Mouse (Mus musculus): ENCODE results near the gene Arhgef5. TPM values are rescaled to one million over a fixed set of nuclear protein-coding genes. Genes with fewer than 3 reads are reported as not detected.
"Not testable (repeated sequence)": the region's sequence is repeated elsewhere in the genome, so short reads cannot be mapped to it uniquely, and the experiment has no call there.

The Arhgef5 gene
- 0.44 TPM in 1 of 2 replicates, not detected in the other for polyA plus RNA-seq (2012; ENCODE audit: insufficient read depth, low replicate concordance)

GRCm38 (mm10) chr6:43265363-43266041 is at the start of gene Arhgef5:
Gene Arhgef5, plus strand, starts transcription at chr6:43265582.
- peak within 1 kb of the TSS; percentile 88 for H3K4me3 ChIP-seq (replicated peaks)
- TF ChIP-seq FLI1 (IDR thresholded peaks at IDR 0.05; ENCODE audit: low read length) = no peak
- no peak for TF ChIP-seq GATA1 (IDR thresholded peaks at IDR 0.05; ENCODE audit: borderline replicate concordance, low read length)
- H3K4me1 ChIP-seq = peaks cover 33% of the 10 kb centered on the region
- no peaks in the 10 kb centered on the region for H3K36me3 ChIP-seq (replicated peaks; ENCODE audit: low read length)
- peaks cover 30% of the 10 kb centered on the region for H3K27me3 ChIP-seq (replicated peaks)
- no peaks in the 10 kb centered on the region for H3K9me3 ChIP-seq

DNA sequence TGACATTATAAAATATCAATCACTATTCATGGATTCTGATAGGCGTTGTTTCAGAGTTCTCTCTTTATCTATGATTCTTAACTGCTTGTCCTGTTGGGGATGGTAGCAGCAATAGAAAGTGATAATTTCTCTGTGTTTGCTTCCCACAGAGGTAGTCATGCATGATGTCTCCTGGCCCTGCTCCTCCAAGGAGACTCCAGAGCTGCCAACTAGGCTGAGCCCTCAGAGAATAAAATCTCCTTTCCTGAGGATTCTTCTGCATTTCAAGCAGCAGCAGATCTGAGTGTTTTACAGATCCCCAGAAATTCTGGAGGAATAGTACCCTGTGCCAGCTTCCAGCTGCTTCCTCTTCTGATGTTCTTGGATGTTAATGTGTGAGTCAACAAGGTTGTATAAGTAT is 34.1 kb upstream of the Arhgef5 start, which contains the start of gene Olfr47:
TSS of gene Olfr47 (plus strand) at position 275 of the 400 bp plus-strand sequence.
- not testable (repeated sequence) for H3K27me3 ChIP-seq (replicated peaks); H3K4me1 ChIP-seq; H3K36me3 ChIP-seq (replicated peaks; ENCODE audit: low read length)

GRCm38 (mm10) chr6:43242061-43242460 is 23.3 kb upstream of the Arhgef5 start:
- TF ChIP-seq FLI1 (IDR thresholded peaks at IDR 0.05; ENCODE audit: low read length) (no peak), GATA1 (IDR thresholded peaks at IDR 0.05; ENCODE audit: borderline replicate concordance, low read length) (no peak)
- H3K9me3 ChIP-seq = no peaks in the 10 kb centered on the region
- no peaks in the 10 kb centered on the region for H3K36me3 ChIP-seq (replicated peaks; ENCODE audit: low read length)
- peaks cover 4% of the 10 kb centered on the region for H3K27me3 ChIP-seq (replicated peaks)
- no peaks in the 10 kb centered on the region for H3K4me1 ChIP-seq
- no peak overlapping the region for H3K4me3 ChIP-seq (replicated peaks)

More for the DNA sequence above, 34.1 kb upstream of the Arhgef5 start, which contains the start of gene Olfr47:
- H3K9me3 ChIP-seq; H3K4me3 ChIP-seq (replicated peaks): not testable (repeated sequence)

DNA sequence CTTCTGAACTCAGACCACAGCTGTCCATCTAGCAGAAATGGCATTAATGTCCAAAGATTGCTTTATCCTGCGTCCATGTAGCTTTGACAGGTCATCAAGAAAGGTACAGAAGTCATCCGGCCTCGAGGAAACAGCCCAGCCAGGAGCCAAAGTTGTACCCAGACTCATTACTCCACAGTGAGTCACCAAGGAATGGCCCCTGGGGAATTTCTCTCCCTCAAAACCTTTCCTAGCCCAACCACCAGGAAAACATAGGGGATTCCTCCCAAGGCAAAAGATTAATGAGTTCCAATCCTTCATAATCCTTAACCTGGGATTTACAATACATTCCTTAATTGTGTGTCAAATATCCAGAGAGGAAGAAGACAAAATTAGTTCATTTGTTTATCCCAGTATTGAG is 18.0 kb upstream of the Arhgef5 start:
- Histone ChIP-seq H3K9me3 (no peaks in the 10 kb centered on the region), H3K27me3 (replicated peaks) (peaks cover 11% of the 10 kb centered on the region), H3K36me3 (replicated peaks; ENCODE audit: low read length) (no peaks in the 10 kb centered on the region), H3K4me3 (replicated peaks) (no peak overlapping the region), H3K4me1 (0 out of 2 replicates have a peak, but pooled peaks cover 3% of the 10 kb centered on the region)
- TF ChIP-seq FLI1 (IDR thresholded peaks at IDR 0.05; ENCODE audit: low read length) = no peak
- no peak for TF ChIP-seq GATA1 (IDR thresholded peaks at IDR 0.05; ENCODE audit: borderline replicate concordance, low read length)

- Histone ChIP-seq H3K36me3 (replicated peaks; ENCODE audit: low read length) (no peaks in the 10 kb centered on the region), H3K27me3 (replicated peaks) (peaks cover 13% of the 10 kb centered on the region), H3K9me3 (no peaks in the 10 kb centered on the region), H3K4me3 (replicated peaks) (no peak overlapping the region), H3K4me1 (0 out of 2 replicates have a peak, but pooled peaks cover 3% of the 10 kb centered on the region)
- TF ChIP-seq GATA1 (IDR thresholded peaks at IDR 0.05; ENCODE audit: borderline replicate concordance, low read length) (no peak), FLI1 (IDR thresholded peaks at IDR 0.05; ENCODE audit: low read length) (no peak)
These were observed 12.4 kb upstream of the Arhgef5 start for GRCm38 (mm10) chr6:43252994-43253393.

- peaks cover 10% of the 10 kb centered on the region for H3K27me3 ChIP-seq (replicated peaks)
- no peaks in the 10 kb centered on the region for H3K36me3 ChIP-seq (replicated peaks; ENCODE audit: low read length)
- TF ChIP-seq FLI1 (IDR thresholded peaks at IDR 0.05; ENCODE audit: low read length) (no peak), GATA1 (IDR thresholded peaks at IDR 0.05; ENCODE audit: borderline replicate concordance, low read length) (no peak)
- H3K4me3 ChIP-seq (replicated peaks) = no peak overlapping the region
- H3K9me3 ChIP-seq = no peaks in the 10 kb centered on the region
- peaks cover 8% of the 10 kb centered on the region; the same call in 1 of the 2 replicates for H3K4me1 ChIP-seq
These were observed 11.0 kb upstream of the Arhgef5 start for GRCm38 (mm10) chr6:43254193-43254926.

GRCm38 (mm10) chr6:43260756-43261155 is 4.6 kb upstream of the Arhgef5 start:
- Histone ChIP-seq H3K4me1 (peaks cover 29% of the 10 kb centered on the region), H3K36me3 (replicated peaks; ENCODE audit: low read length) (no peaks in the 10 kb centered on the region), H3K9me3 (no peaks in the 10 kb centered on the region), H3K27me3 (replicated peaks) (peaks cover 18% of the 10 kb centered on the region), H3K4me3 (replicated peaks) (peak overlapping the region; percentile 69)
- TF ChIP-seq FLI1 (IDR thresholded peaks at IDR 0.05; ENCODE audit: low read length) (no peak), GATA1 (IDR thresholded peaks at IDR 0.05; ENCODE audit: borderline replicate concordance, low read length) (no peak)

DNA sequence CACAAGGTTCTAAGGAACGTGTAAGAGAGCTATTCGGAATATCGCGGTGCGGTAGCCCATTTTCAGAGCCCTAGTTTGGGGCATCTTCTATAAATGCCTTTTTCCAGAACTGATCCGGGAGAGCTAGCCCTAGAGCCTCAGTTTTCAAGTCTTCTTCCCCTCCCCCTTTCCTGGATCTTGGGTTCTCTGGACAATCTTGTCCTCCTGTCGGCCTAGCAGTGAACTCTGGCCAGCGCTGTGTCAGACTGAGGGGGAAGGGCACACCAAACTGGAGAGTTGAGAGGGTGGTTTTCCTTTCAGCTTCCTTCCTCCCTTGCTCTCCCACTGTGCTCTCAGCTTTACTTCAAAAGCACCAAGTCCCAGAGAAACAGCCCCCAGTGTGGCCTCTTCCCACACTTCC is 974 bp downstream of the Arhgef5 start:
- H3K27me3 ChIP-seq (replicated peaks) = peaks cover 30% of the 10 kb centered on the region
- H3K4me3 ChIP-seq (replicated peaks) = peak overlapping the region; percentile 88
- no peaks in the 10 kb centered on the region for H3K9me3 ChIP-seq
- H3K36me3 ChIP-seq (replicated peaks; ENCODE audit: low read length) = no peaks in the 10 kb centered on the region
- TF ChIP-seq GATA1 (IDR thresholded peaks at IDR 0.05; ENCODE audit: borderline replicate concordance, low read length) (no peak), FLI1 (IDR thresholded peaks at IDR 0.05; ENCODE audit: low read length) (no peak)
- peaks cover 27% of the 10 kb centered on the region for H3K4me1 ChIP-seq

DNA sequence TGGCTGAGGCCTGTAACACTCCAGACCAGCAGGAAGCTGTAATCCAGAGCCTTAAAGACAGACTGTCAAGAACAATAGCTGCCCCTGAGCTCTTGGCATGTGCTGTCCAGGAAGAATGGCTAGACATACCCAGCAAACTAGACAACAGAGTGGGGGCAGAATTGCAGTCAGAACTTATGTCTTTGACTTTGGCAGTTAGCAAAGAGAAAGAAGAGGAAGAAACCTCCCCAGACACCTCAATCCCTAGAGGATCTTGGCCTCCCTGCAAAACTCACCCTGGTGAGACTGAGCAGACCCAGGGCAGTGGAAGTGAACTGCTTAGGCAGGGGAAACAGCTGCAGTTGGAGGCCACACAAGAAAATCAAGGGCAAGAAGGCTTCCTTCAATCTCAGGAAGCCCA is 7.2 kb downstream of the Arhgef5 start:
- H3K9me3 ChIP-seq = no peaks in the 10 kb centered on the region
- peaks cover 5% of the 10 kb centered on the region; the same call in 1 of the 2 replicates for H3K4me1 ChIP-seq
- TF ChIP-seq GATA1 (IDR thresholded peaks at IDR 0.05; ENCODE audit: borderline replicate concordance, low read length) (no peak), FLI1 (IDR thresholded peaks at IDR 0.05; ENCODE audit: low read length) (no peak)
- peaks cover 21% of the 10 kb centered on the region for H3K27me3 ChIP-seq (replicated peaks)
- H3K36me3 ChIP-seq (replicated peaks; ENCODE audit: low read length) = no peaks in the 10 kb centered on the region
- no peak overlapping the region for H3K4me3 ChIP-seq (replicated peaks)

DNA sequence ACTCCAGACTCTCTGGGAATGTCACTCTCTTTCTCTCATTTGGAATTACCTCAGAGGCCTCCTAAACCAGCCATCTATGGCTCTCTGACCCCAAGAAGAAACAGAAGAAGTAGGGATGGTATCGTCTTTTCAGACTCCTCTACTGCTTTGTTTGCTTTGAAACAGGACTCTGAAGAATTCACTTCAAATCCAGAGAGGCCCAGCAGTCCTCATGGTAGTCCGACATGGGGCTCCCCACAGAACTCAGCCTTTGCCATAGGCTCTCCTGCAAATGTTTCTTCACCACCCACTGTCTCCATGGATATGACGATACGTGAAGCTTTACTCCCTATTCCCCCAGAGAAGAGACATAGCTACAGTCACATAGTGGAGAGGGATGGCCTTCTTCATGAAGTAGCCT is 8.7 kb downstream of the Arhgef5 start:
- no peak for TF ChIP-seq FLI1 (IDR thresholded peaks at IDR 0.05; ENCODE audit: low read length)
- no peak for TF ChIP-seq GATA1 (IDR thresholded peaks at IDR 0.05; ENCODE audit: borderline replicate concordance, low read length)
- H3K36me3 ChIP-seq (replicated peaks; ENCODE audit: low read length) = no peaks in the 10 kb centered on the region
- no peaks in the 10 kb centered on the region for H3K9me3 ChIP-seq
- H3K4me3 ChIP-seq (replicated peaks) = no peak overlapping the region
- peaks cover 21% of the 10 kb centered on the region for H3K27me3 ChIP-seq (replicated peaks)
- peaks cover 5% of the 10 kb centered on the region; the same call in 1 of the 2 replicates for H3K4me1 ChIP-seq
